Mouse (Mus musculus) G1E (cell line): ENCODE measurements around the gene Gm10282. TPM values are rescaled to one million over a fixed set of nuclear protein-coding genes. Genes with fewer than 3 reads are reported as not detected.

Experiments used
- ATAC-seq: 2 replicates; pipeline ENCODE4 v1.8.0; 2016; ENCODE audit warnings: mild to moderate bottlenecking; ENCODE audit not compliant: insufficient number of reproducible peaks, poor library complexity, low FRiP score, severe bottlenecking; ENCODE audit errors: extremely low read depth
- DNase-seq: peaks from one replicate; pipeline ENCODE4 v3.0.0; 2012; ENCODE audit warnings: low spot score
- H3K27me3 ChIP-seq: 2 replicates; pipeline ENCODE4 v1.6.1; 2012; ENCODE audit warnings: mild to moderate bottlenecking, low read length, inconsistent platforms; ENCODE audit not compliant: insufficient read depth
- H3K36me3 ChIP-seq: replicated peaks from 2 replicates; pipeline ENCODE3; 2012; ENCODE audit warnings: mild to moderate bottlenecking, inconsistent platforms
- H3K4me1 ChIP-seq: 2 replicates; pipeline ENCODE4 v1.6.1; 2012; ENCODE audit warnings: low read depth, low read length, inconsistent platforms, mixed read lengths; ENCODE audit not compliant: insufficient read depth
- H3K4me3 ChIP-seq: 2 replicates; pipeline ENCODE4 v1.5.1; 2012; ENCODE audit warnings: low read depth, mild to moderate bottlenecking, inconsistent platforms, low read length, moderate library complexity, mixed read lengths
- H3K9me3 ChIP-seq: replicated peaks from 2 replicates; pipeline ENCODE4 v1.6.1; 2012; ENCODE audit warnings: inconsistent platforms
- CTCF ChIP-seq: IDR thresholded peaks from 2 replicates; pipeline ENCODE4 v1.5.1; 2012; ENCODE audit warnings: low read depth, low read length, inconsistent platforms, mixed read lengths
- GATA1 ChIP-seq: IDR thresholded peaks from 2 replicates; pipeline ENCODE4 v1.6.1; 2012; ENCODE audit warnings: borderline replicate concordance, low read length, inconsistent platforms, mixed read lengths
- GATA2 ChIP-seq: IDR thresholded peaks from 2 replicates; pipeline ENCODE4 v1.6.1; 2012; ENCODE audit warnings: low read depth, low read length, inconsistent platforms, borderline replicate concordance
- POLR2AphosphoS5 ChIP-seq: IDR thresholded peaks from 2 replicates; pipeline ENCODE4 v1.6.1; 2012; ENCODE audit warnings: low read depth, low read length, inconsistent platforms; ENCODE audit not compliant: insufficient replicate concordance
- TAL1 ChIP-seq: conservative IDR thresholded peaks from 2 replicates; pipeline ENCODE4 v1.6.1; 2012; ENCODE audit warnings: low read depth, low read length, inconsistent platforms, mixed read lengths
- polyA plus RNA-seq: library from polyadenylated mRNA; stranded (reverse); fragments of >175 nt; gene quantifications from 2 replicates; pipeline ENCODE4 v1.2.3, GENCODE M21; 2012
- total RNA-seq, 2 experiments: library from RNA; stranded (forward) in 1 of 2; stranded (reverse) in 1 of 2; fragments of 200-1000 nt in 1 of 2; fragments of >200 nt in 1 of 2; fragmentation: Nextera tagmentation in 1 of 2; gene quantifications; 2 replicates each; pipeline ENCODE4 v1.2.3; 2014 to 2017

Gene Gm10282
- total and polyA plus RNA-seq, 3 experiments, result 84.2 to 164 (median 87.9) TPM

DNA sequence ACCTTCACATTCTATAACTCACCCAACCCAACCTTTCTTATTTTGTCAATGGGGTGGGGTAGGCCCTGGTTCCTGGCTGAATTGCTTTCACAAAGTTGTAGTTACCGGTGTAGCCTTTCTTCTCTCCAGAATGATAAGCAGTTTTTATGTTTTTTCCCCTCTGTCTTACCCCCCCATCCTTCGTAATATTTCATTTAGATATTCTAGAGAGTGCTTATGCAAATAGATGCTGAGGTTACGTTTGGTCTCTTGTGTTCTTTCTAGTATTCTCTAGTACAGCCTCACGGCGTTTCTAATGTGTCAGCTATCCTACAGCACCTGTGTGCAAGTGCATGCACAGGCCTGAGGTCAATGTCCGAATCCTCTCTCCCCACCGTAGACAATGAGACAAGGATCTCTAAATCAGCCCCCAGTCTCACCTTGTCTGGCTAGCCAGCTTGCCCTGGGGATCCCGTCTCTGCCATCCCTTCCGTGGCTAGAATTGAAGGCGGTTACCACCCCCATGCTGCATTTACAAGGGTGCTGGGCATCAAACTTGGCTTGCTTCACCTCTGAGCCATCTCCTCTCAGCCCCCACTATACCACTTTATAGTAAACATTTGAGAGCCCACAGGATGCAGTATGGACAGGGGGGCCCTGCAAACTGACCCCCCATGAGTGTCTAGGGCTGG lies 19.1 kb upstream of the Gm10282 start:
- TF ChIP-seq POLR2AphosphoS5, result no peak
- no peak for TF ChIP-seq TAL1
- no peak for TF ChIP-seq CTCF
- no peak for TF ChIP-seq GATA1
- no peak for TF ChIP-seq GATA2
- Histone ChIP-seq H3K4me3 (no peak overlapping the region), H3K4me1 (peaks cover 10% of the 10 kb centered on the region), H3K27me3 (peaks cover 29% of the 10 kb centered on the region), H3K36me3 (no peaks in the 10 kb centered on the region), H3K9me3 (peaks cover 17% of the 10 kb centered on the region)
- DNase-seq (no peak), ATAC-seq (no peak)

DNA sequence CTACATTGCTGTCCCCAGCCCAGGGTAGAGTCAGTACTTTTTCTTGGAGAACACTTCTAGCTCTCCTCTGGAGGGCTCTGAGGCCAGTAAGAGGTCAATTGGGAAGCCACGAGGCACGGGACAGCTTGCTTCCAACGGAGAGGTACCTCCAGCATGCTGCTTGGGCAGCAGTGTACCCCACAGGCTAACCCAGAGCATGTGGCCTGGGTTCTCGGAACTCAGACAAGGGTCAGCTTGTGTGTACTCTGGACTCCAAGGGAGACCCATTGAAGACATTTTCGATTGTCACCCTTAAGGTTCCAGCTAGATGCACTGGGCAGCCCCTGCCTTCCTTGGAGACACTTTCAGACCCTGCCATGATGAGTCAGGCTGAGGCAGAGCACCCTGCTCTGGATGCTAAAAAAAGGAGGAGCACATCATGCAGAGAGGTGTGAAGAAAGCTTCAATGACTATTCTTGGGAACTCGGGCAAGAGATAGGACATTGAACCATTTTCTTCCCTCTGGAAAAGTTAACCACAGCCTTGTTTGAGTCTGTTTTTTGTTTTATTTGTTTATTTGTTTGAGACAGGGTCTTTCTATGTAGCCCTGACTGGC lies 18.2 kb upstream of the Gm10282 start:
- peaks cover 19% of the 10 kb centered on the region for H3K4me1 ChIP-seq
- H3K4me3 ChIP-seq, result no peak overlapping the region
- ATAC-seq (no peak), DNase-seq (no peak)
- H3K36me3 ChIP-seq, result no peaks in the 10 kb centered on the region
- peaks cover 34% of the 10 kb centered on the region for H3K27me3 ChIP-seq
- peaks cover 22% of the 10 kb centered on the region for H3K9me3 ChIP-seq
- TF ChIP-seq GATA1 (no peak), GATA2 (no peak), CTCF (no peak), POLR2AphosphoS5 (no peak)

DNA sequence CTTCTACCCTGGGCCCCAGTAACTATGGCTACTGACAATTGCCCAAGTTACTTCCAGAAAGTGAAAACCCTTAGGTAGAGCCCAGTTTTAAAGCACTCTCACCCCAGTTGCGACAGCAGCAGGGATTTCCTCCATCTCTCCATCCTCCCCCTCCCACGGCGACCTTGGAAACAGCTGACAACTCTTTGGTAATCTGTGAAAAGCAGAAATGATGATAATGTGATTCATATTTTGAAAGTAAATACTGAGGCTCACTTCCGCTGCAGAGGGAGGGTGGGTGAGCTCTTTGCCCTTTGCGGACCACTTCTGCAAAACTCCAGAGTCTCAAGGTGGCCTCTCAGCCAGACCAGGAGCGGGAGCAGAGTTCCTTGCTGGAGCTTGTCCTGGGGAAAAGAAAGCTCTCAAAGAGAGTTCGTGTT lies 17.4 kb upstream of the Gm10282 start:
- no peak overlapping the region for H3K4me3 ChIP-seq
- ATAC-seq (no peak), DNase-seq (no peak)
- peaks cover 34% of the 10 kb centered on the region for H3K27me3 ChIP-seq
- H3K36me3 ChIP-seq, result no peaks in the 10 kb centered on the region
- TF ChIP-seq TAL1 (no peak), GATA1 (no peak), POLR2AphosphoS5 (no peak), CTCF (no peak), GATA2 (no peak)
- H3K9me3 ChIP-seq, result peaks cover 22% of the 10 kb centered on the region
- peaks cover 25% of the 10 kb centered on the region for H3K4me1 ChIP-seq

DNA sequence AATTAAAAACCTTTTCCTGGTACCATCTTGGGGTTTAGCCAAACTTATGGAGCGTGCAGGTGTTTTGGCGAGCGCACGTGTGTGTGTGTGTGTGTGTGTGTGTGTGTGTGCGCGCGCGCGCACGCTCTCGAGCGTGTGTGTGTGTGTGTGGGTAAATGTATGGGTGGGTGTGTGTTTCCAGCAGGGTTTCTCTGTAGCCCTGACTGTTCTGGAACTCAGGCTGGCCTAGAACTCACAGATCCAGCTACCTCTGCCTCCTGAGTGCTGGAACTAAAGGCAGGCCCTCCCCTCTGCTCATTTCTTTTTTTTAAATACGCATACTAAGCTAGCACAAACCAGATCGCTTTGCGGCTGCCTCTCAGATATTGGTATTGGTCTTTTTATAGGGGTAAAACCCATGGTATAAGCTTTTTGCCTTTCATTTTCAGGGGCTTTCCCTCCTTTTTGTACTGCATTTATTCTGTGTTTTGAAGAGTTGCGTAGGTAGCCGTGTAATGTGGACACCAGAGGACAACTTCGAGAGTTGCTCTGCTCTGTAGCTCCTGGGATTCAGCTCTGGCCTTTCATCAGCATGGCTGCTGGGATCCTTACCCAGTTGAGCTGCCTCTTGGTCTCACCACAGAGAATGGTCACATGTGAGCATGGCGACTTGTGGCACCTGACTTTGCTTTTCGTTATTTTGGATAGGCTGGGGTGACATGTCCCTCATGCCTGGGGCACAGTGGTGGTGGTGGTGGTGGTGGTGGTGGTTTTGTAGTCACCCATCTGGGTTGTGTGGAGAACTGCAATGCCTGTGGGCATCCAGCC lies 16.8 kb upstream of the Gm10282 start:
- peaks cover 22% of the 10 kb centered on the region for H3K9me3 ChIP-seq
- no peaks in the 10 kb centered on the region for H3K36me3 ChIP-seq
- H3K4me3 ChIP-seq, result no peak overlapping the region
- TF ChIP-seq POLR2AphosphoS5, result no peak
- peaks cover 35% of the 10 kb centered on the region for H3K27me3 ChIP-seq
- H3K4me1 ChIP-seq, result peaks cover 29% of the 10 kb centered on the region
- no peak for ATAC-seq
- no peak for DNase-seq

DNA sequence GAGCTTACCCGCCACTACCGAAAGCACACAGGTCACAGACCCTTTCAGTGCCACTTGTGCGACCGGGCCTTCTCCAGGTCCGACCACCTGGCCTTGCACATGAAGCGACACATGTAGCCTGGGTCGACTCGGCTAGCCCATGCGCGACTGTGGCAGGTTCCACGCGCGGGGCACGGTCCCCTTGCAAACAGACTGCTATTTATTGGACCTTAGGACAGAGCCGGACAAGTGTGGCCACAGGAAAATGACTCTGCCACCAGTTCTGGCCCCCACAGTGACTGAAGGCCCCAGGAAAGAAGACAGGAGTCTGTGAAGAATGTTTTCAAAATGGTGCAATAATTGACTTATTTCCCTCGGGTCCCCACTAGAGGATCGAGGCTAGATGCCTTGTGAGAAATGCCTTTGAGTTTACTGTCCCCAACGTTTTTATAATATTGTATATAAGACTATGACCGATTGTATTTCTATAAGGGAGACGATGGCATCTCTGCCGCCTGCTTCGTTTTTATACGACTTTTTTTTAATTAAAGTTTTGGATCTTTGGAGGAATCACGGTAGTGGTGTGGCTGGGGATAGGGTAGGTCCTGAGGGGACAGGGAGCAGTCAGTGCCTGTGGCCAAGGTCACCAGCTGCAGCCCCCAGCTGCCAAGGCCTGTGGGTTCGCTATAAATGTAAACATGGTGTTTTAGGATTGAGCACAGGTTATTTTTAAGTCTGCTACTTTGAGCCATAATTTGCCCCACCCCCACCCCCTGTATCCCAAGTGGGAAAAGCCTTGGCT lies 15.9 kb upstream of the Gm10282 start:
- Histone ChIP-seq H3K4me1 (peaks cover 29% of the 10 kb centered on the region), H3K27me3 (peaks cover 35% of the 10 kb centered on the region), H3K9me3 (peaks cover 22% of the 10 kb centered on the region), H3K4me3 (no peak overlapping the region), H3K36me3 (no peaks in the 10 kb centered on the region)
- ATAC-seq (no peak), DNase-seq (no peak)
- no peak for TF ChIP-seq POLR2AphosphoS5
- TF ChIP-seq GATA1, result no peak
- TF ChIP-seq CTCF, result no peak
- no peak for TF ChIP-seq TAL1
- TF ChIP-seq GATA2, result no peak
